Mouse (Mus musculus): ENCODE data around the gene Igsf10.

- TF ChIP-seq CTCF (IDR thresholded peaks at IDR 0.05; ENCODE audit: low read depth) (no peak), EP300 (IDR thresholded peaks at IDR 0.05; ENCODE audit: low read depth) (no peak)
Observed at GRCm38 (mm10) chr3:59354156-59354555, 10.0 kb upstream of the Igsf10 start.
